ENCODE assay signal across 8 mouse cellular contexts in genomic region chr15:8710146-8711006, GRCm38 (mm10). TPM values are rescaled to one million over a fixed set of nuclear protein-coding genes. Genes with fewer than 3 reads are reported as not detected.
A peak's percentile ranks its signal among the peaks of the same experiment; 100 is the strongest.
DNase-seq lines count a peak whose midpoint lies in the region; ATAC-seq lines count a peak whose summit lies in the region.

TSS of gene Slc1a3 (minus strand) at chr15:8710764.

- peak; percentile 44 for ATAC-seq in frontal cortex, adult (ENCODE audit: low TSS enrichment)
- peak; percentile 89 for ATAC-seq in hindbrain, embryonic 15.5 days (ENCODE audit: low FRiP score, low read depth)
- ATAC-seq in monocyte, adult 5-6 weeks (replicated peaks; ENCODE audit: insufficient number of reproducible peaks, low FRiP score, low TSS enrichment, poor library complexity, severe bottlenecking), result no peak

- H3K4me2 ChIP-seq in hindbrain, embryonic 15.5 days, result peak within 1 kb of the TSS; percentile 97

- peak within 1 kb of the TSS; percentile 70 for H3K4me3 ChIP-seq in hindbrain, embryonic 15.5 days

- 0 out of 2 replicates have a peak, but pooled peaks cover 7% of the 10 kb centered on the region for H3K27me3 ChIP-seq in hindbrain, embryonic 15.5 days

- peak; percentile 29 for DNase-seq in T-cell, adult 2 months (ENCODE audit: low spot score)
- DNase-seq in cerebellum, adult 18-20 months, result peak; percentile 41 to 50
- DNase-seq in left cerebral cortex, adult 8-10 months (ENCODE audit: low spot score in 2 of 2), result peak in 1 of 2 experiments; percentile 23
- peak; percentile 43 to 49 for DNase-seq in lung, postnatal 4 days
- DNase-seq in right cerebral cortex, adult 18-20 months, result peak; percentile 25

- H3K36me3 ChIP-seq in hindbrain, embryonic 15.5 days, result no peaks in the 10 kb centered on the region

- WGBS in hindbrain, embryonic 15.5 days, result under 1% methylated on average over 34 of the region's 34 CpGs

- peak within 1 kb of the TSS; percentile 65 for H3K9ac ChIP-seq in hindbrain, embryonic 15.5 days

- H3K9me3 ChIP-seq in hindbrain, embryonic 15.5 days, result no peaks in the 10 kb centered on the region

- peak within 1 kb of the TSS; percentile 63 for H3K27ac ChIP-seq in hindbrain, embryonic 15.5 days (replicated peaks)

- peaks cover 15% of the 10 kb centered on the region for H3K4me1 ChIP-seq in hindbrain, embryonic 15.5 days (replicated peaks)

RNA-seq across cellular contexts. Expression of gene Slc1a3, which starts in this region (rescaled TPM):
- polyA plus RNA-seq in hindbrain, embryonic 15.5 days (2015; fragmentation: Nextera tagmentation; extraction: Ambion mirVana), result 198 and 227 TPM in 2 replicates
- total RNA-seq in left cerebral cortex, adult 8-10 months (2022), result 100 to 1,000 TPM; 285 to 336 (median 314) TPM
- 0.38 TPM in 1 of 3 replicates, not detected in the others for total RNA-seq in monocyte, adult 5-6 weeks (2017)

Comparison
In these comparisons a context has a peak if more than half of its experiments do, and no peak if none do; other contexts are left out.
1. RNA of gene Slc1a3 (total RNA-seq): 285 to 336 TPM in left cerebral cortex, adult 8-10 months; 0.38 TPM in monocyte, adult 5-6 weeks; every median in the first group is over 100 times any median in the second.